Mouse (Mus musculus) CH12.LX (cell line): ENCODE results near the gene Vangl2. TPM values are rescaled to one million over a fixed set of nuclear protein-coding genes. Genes with fewer than 3 reads are reported as not detected.

Source experiments
- DNase-seq: peaks from one replicate; pipeline ENCODE4 v3.0.0-alpha.2; 2013; ENCODE audit errors: extremely low read depth
- H3K27ac ChIP-seq: 2 replicates; pipeline ENCODE4 v1.5.1; 2012; ENCODE audit warnings: low read depth, mild to moderate bottlenecking, control low read depth, moderate library complexity; ENCODE audit not compliant: insufficient read depth
- H3K27me3 ChIP-seq: replicated peaks from 2 replicates; pipeline ENCODE3; 2012; ENCODE audit warnings: inconsistent platforms
- H3K36me3 ChIP-seq, 2 experiments: replicated peaks in 1 of 2; 2 replicates each; pipeline versions ENCODE3 to v1.6.1; 2012; ENCODE audit warnings: inconsistent platforms in 1 of 2, low read length in 1 of 2, mild to moderate bottlenecking in 1 of 2, mixed read lengths in 1 of 2, moderate library complexity in 1 of 2; ENCODE audit not compliant: control insufficient read depth in 1 of 2, insufficient read depth in 1 of 2
- H3K4me1 ChIP-seq, 2 experiments: 2 replicates each; pipeline ENCODE4 v1.6.1; 2012; ENCODE audit warnings: inconsistent platforms in 1 of 2, moderate library complexity in 1 of 2; ENCODE audit not compliant: insufficient read depth in 2 of 2, control insufficient read depth in 1 of 2
- H3K4me2 ChIP-seq: 2 replicates; pipeline ENCODE4 v1.6.1; 2012; ENCODE audit warnings: low read depth, mild to moderate bottlenecking, control low read depth; ENCODE audit not compliant: poor library complexity, insufficient read depth, severe bottlenecking
- H3K4me3 ChIP-seq, 3 experiments: fragments of 150-350 bp in 1 of 3; sonication (generic) in 1 of 3; replicated peaks in 1 of 3; 2 replicates each; pipeline versions ENCODE3 to v1.5.1; 2011 to 2012; ENCODE audit warnings: low read depth in 2 of 3, low read length in 2 of 3, mild to moderate bottlenecking in 2 of 3, moderate library complexity in 2 of 3, control low read depth in 1 of 3, improper control_type of control experiment in 1 of 3, inconsistent platforms in 1 of 3, mixed read lengths in 1 of 3; ENCODE audit not compliant: poor library complexity in 1 of 3
- H3K79me2 ChIP-seq: replicated peaks from 2 replicates; pipeline ENCODE4 v1.6.1; 2012; ENCODE audit warnings: mild to moderate bottlenecking, moderate library complexity; ENCODE audit not compliant: control insufficient read depth, poor library complexity, insufficient read depth, severe bottlenecking; ENCODE audit errors: extremely low read depth
- H3K9ac ChIP-seq: 2 replicates; pipeline ENCODE4 v1.6.1; 2012; ENCODE audit warnings: low read depth, mild to moderate bottlenecking, control low read depth, moderate library complexity; ENCODE audit not compliant: insufficient read depth
- H3K9me3 ChIP-seq: replicated peaks from 2 replicates; pipeline ENCODE3; 2012; ENCODE audit warnings: low read length, inconsistent platforms, mixed read lengths
- BHLHE40 ChIP-seq: IDR thresholded peaks from 2 replicates; pipeline ENCODE4 v1.6.1; 2011; ENCODE audit warnings: mild to moderate bottlenecking, low read depth, low read length, improper control_type of control experiment
- CHD1 ChIP-seq: IDR thresholded peaks from 2 replicates; pipeline ENCODE4 v1.6.1; 2012; ENCODE audit warnings: low read depth, low read length, improper control_type of control experiment, inconsistent platforms
- CHD2 ChIP-seq: IDR thresholded peaks from 2 replicates; pipeline ENCODE4 v1.6.1; 2011; ENCODE audit warnings: low read length, improper control_type of control experiment
- CTCF ChIP-seq, 2 experiments: IDR thresholded peaks in 1 of 2; conservative IDR thresholded peaks in 1 of 2; 2 replicates each; pipeline ENCODE4 v1.5.1; 2011 to 2012; ENCODE audit warnings: low read depth in 2 of 2, low read length in 2 of 2, improper control_type of control experiment in 1 of 2, inconsistent platforms in 1 of 2, mild to moderate bottlenecking in 1 of 2, moderate library complexity in 1 of 2
- E2F4 ChIP-seq: IDR thresholded peaks from 2 replicates; pipeline ENCODE4 v1.6.1; 2011; ENCODE audit warnings: low read depth, low read length, improper control_type of control experiment; ENCODE audit not compliant: insufficient replicate concordance
- EP300 ChIP-seq: IDR thresholded peaks from 2 replicates; pipeline ENCODE4 v1.6.1; 2011; ENCODE audit warnings: low read length, improper control_type of control experiment
- GABPA ChIP-seq: IDR thresholded peaks from 2 replicates; pipeline ENCODE4 v1.6.1; 2012; ENCODE audit warnings: low read depth, low read length, improper control_type of control experiment, inconsistent platforms; ENCODE audit not compliant: insufficient replicate concordance
- HCFC1 ChIP-seq: IDR thresholded peaks from 2 replicates; pipeline ENCODE4 v1.6.1; 2012; ENCODE audit warnings: low read depth, mild to moderate bottlenecking, inconsistent platforms, low read length, improper control_type of control experiment
- IRF4 ChIP-seq: IDR thresholded peaks from 2 replicates; pipeline ENCODE4 v1.6.1; 2014; ENCODE audit warnings: low read depth, mild to moderate bottlenecking, inconsistent platforms, low read length, improper control_type of control experiment
- JUN ChIP-seq: IDR thresholded peaks from 2 replicates; pipeline ENCODE4 v1.6.1; 2011; ENCODE audit warnings: low read depth, mild to moderate bottlenecking, low read length, improper control_type of control experiment, moderate library complexity; ENCODE audit not compliant: insufficient read depth
- JUND ChIP-seq: conservative IDR thresholded peaks from 2 replicates; pipeline ENCODE4 v1.6.1; 2011; ENCODE audit warnings: low read depth, low read length, improper control_type of control experiment
- MAFK ChIP-seq: IDR thresholded peaks from 2 replicates; pipeline ENCODE4 v1.6.1; 2011; ENCODE audit warnings: low read length, improper control_type of control experiment; ENCODE audit not compliant: insufficient replicate concordance
- MAX ChIP-seq: IDR thresholded peaks from 2 replicates; pipeline ENCODE4 v1.6.1; 2011; ENCODE audit warnings: low read length, improper control_type of control experiment
- MEF2A ChIP-seq: IDR thresholded peaks from 2 replicates; pipeline ENCODE4 v1.6.1; 2014; ENCODE audit warnings: low read depth, mild to moderate bottlenecking, inconsistent platforms, low read length, improper control_type of control experiment, borderline replicate concordance
- MXI1 ChIP-seq: IDR thresholded peaks from 2 replicates; pipeline ENCODE4 v1.6.1; 2011; ENCODE audit warnings: mild to moderate bottlenecking, low read depth, low read length, improper control_type of control experiment
- MYC ChIP-seq: IDR thresholded peaks from 2 replicates; pipeline ENCODE4 v1.6.1; 2011; ENCODE audit warnings: low read depth, mild to moderate bottlenecking, improper control_type of control experiment, low read length
- NELFE ChIP-seq: IDR thresholded peaks from 2 replicates; pipeline ENCODE4 v1.6.1; 2011; ENCODE audit warnings: low read depth, low read length, improper control_type of control experiment
- POLR2A ChIP-seq: IDR thresholded peaks from 2 replicates; pipeline ENCODE4 v1.6.1; 2011; ENCODE audit warnings: low read depth, mild to moderate bottlenecking, improper control_type of control experiment, low read length
- POLR2AphosphoS2 ChIP-seq: IDR thresholded peaks from 2 replicates; pipeline ENCODE4 v1.6.1; 2011; ENCODE audit warnings: low read depth, low read length, improper control_type of control experiment
- RAD21 ChIP-seq: IDR thresholded peaks from 2 replicates; pipeline ENCODE4 v1.6.1; 2011; ENCODE audit warnings: low read depth, mild to moderate bottlenecking, low read length, improper control_type of control experiment, moderate library complexity
- RCOR1 ChIP-seq: conservative IDR thresholded peaks from 2 replicates; pipeline ENCODE4 v1.6.1; 2012; ENCODE audit warnings: low read depth, mild to moderate bottlenecking, inconsistent platforms, low read length, improper control_type of control experiment
- SIN3A ChIP-seq: IDR thresholded peaks from 2 replicates; pipeline ENCODE4 v1.6.1; 2012; ENCODE audit warnings: low read length, improper control_type of control experiment, inconsistent platforms
- TBP ChIP-seq: conservative IDR thresholded peaks from 2 replicates; pipeline ENCODE4 v1.6.1; 2011; ENCODE audit warnings: low read depth, low read length, improper control_type of control experiment
- TCF12 ChIP-seq: IDR thresholded peaks from 2 replicates; pipeline ENCODE4 v1.6.1; 2014; ENCODE audit warnings: low read depth, mild to moderate bottlenecking, inconsistent platforms, low read length, improper control_type of control experiment
- USF1 ChIP-seq: IDR thresholded peaks from 2 replicates; pipeline ENCODE4 v1.6.1; 2014; ENCODE audit warnings: low read depth, mild to moderate bottlenecking, inconsistent platforms, low read length, improper control_type of control experiment
- USF2 ChIP-seq: conservative IDR thresholded peaks from 2 replicates; pipeline ENCODE4 v1.6.1; 2011; ENCODE audit warnings: low read depth, low read length, improper control_type of control experiment
- ZC3H11A ChIP-seq: IDR thresholded peaks from 2 replicates; pipeline ENCODE4 v1.6.1; 2012; ENCODE audit warnings: low read depth, mild to moderate bottlenecking, inconsistent platforms, low read length, improper control_type of control experiment
- ZKSCAN1 ChIP-seq: IDR thresholded peaks from 2 replicates; pipeline ENCODE4 v1.6.1; 2012; ENCODE audit warnings: low read depth, inconsistent platforms, low read length, improper control_type of control experiment, borderline replicate concordance
- ZMIZ1 ChIP-seq: IDR thresholded peaks from 2 replicates; pipeline ENCODE4 v1.6.1; 2012; ENCODE audit warnings: low read depth, mild to moderate bottlenecking, inconsistent platforms, low read length, improper control_type of control experiment
- ZNF384 ChIP-seq: IDR thresholded peaks from 2 replicates; pipeline ENCODE4 v1.6.1; 2012; ENCODE audit warnings: low read depth, low read length, improper control_type of control experiment, inconsistent platforms
- dilution Hi-C: fragments of 300-500 bp; cut with MboI; formaldehyde crosslinking; loops from 2 replicates; pipeline ENCODE4 v1.14.3; 2020; ENCODE audit warnings: low sequenced_read_pairs; ENCODE audit not compliant: extremely low pct_unique_long_range_greater_than_20kb, extremely low pct_ligation_motif_present
- in situ Hi-C: fragments of 300-500 bp; cut with MboI; formaldehyde crosslinking; loops from 3 replicates; pipeline ENCODE4 v1.14.3; 2019; ENCODE audit warnings: low sequenced_read_pairs, low pct_ligation_motif_present, low pct_unique_long_range_greater_than_20kb, mixed read lengths
- polyA plus RNA-seq: library from polyadenylated mRNA; unstranded; fragments of >175 nt; gene quantifications from 2 replicates; pipeline ENCODE4 v1.2.1, GENCODE M21; 2012; ENCODE audit warnings: low read depth; ENCODE audit not compliant: insufficient read length
- total RNA-seq, 2 experiments: library from RNA; depleted of rRNA; stranded (reverse); fragments of 300-350 nt in 1 of 2; fragments of >200 nt in 1 of 2; gene quantifications; 2 replicates each; pipeline ENCODE4 v1.2.3; 2012 to 2014

Vangl2 gene
- total and polyA plus RNA-seq, 3 experiments, result 3.6 to 7.9 (median 7.3) TPM

- DNase-seq, result no peak
- no peak overlapping the region for H3K27ac ChIP-seq
- in situ Hi-C loops, result loop anchor here (25.0 kb wide), 1 partner anchor 285 kb away; no protein-coding TSS in a partner anchor
- dilution Hi-C loops, result no loop called here
- no peaks in the 10 kb centered on the region for H3K27me3 ChIP-seq
- no peaks in the 10 kb centered on the region for H3K9me3 ChIP-seq
- H3K4me2 ChIP-seq, result peak overlapping the region; percentile 21
- TF ChIP-seq CTCF (conservative IDR thresholded peaks at IDR 0.05 in 1 of 2, IDR thresholded peaks at IDR 0.05 in 1 of 2; ENCODE audit: low read depth in 2 of 2, low read length in 2 of 2) (no peak), SIN3A (no peak), MYC (no peak), JUN (no peak), USF1 (no peak), E2F4 (no peak), HCFC1 (no peak), POLR2AphosphoS2 (no peak), ZMIZ1 (no peak), MAFK (no peak), RCOR1 (no peak)
- peaks cover 0 to 4% of the 10 kb centered on the region in 2 experiments for H3K36me3 ChIP-seq
- H3K4me3 ChIP-seq, result peak overlapping the region in 1 of 3 experiments; percentile 83
- H3K9ac ChIP-seq, result peak overlapping the region; percentile 45
- peaks cover 7 to 34% of the 10 kb centered on the region in 2 experiments; a peak in 3 of 4 replicates for H3K4me1 ChIP-seq
- no peaks in the 10 kb centered on the region for H3K79me2 ChIP-seq
Observed at GRCm38 (mm10) chr1:172027809-172028102, 488 bp downstream of the Vangl2 start.

- Histone ChIP-seq H3K4me1 (peaks cover 7 to 37% of the 10 kb centered on the region in 2 experiments; a peak in 3 of 4 replicates), H3K36me3 (peaks cover 0 to 7% of the 10 kb centered on the region in 2 experiments), H3K4me2 (peak overlapping the region; percentile 73), H3K9me3 (no peaks in the 10 kb centered on the region), H3K79me2 (no peaks in the 10 kb centered on the region), H3K9ac (peak overlapping the region; percentile 45), H3K27me3 (no peaks in the 10 kb centered on the region), H3K4me3 (peak overlapping the region; percentile 65 to 83 (median 70)), H3K27ac (no peak overlapping the region)
- in situ Hi-C loops (loop anchor here (25.0 kb wide), 1 partner anchor 285 kb away; no protein-coding TSS in a partner anchor), dilution Hi-C loops (no loop called here)
- DNase-seq, result peak; percentile 69
- no peak for TF ChIP-seq MYC
- TF ChIP-seq MEF2A, result no peak
- no peak for TF ChIP-seq JUND
- no peak for TF ChIP-seq CHD1
- no peak for TF ChIP-seq E2F4
- 0 out of 2 replicates have a peak, but pooled peaks have one; percentile 35 for TF ChIP-seq TCF12
- peak; percentile 60; the same call in 1 of the 2 replicates for TF ChIP-seq POLR2A
- TF ChIP-seq NELFE, result 0 out of 2 replicates have a peak, but pooled peaks have one; percentile 27
- TF ChIP-seq MXI1, result no peak
- no peak for TF ChIP-seq MAX
- no peak for TF ChIP-seq MAFK
- no peak for TF ChIP-seq ZC3H11A
- TF ChIP-seq HCFC1, result peak; percentile 54
- TF ChIP-seq SIN3A, result peak; percentile 36; the same call in 1 of the 2 replicates
- no peak for TF ChIP-seq POLR2AphosphoS2
- TF ChIP-seq IRF4, result peak; percentile 44; the same call in 1 of the 2 replicates
- no peak for TF ChIP-seq GABPA
- TF ChIP-seq RAD21, result no peak
- no peak for TF ChIP-seq JUN
- TF ChIP-seq CHD2, result peak; percentile 89
- TF ChIP-seq EP300, result no peak
- no peak for TF ChIP-seq CTCF (conservative IDR thresholded peaks at IDR 0.05 in 1 of 2, IDR thresholded peaks at IDR 0.05 in 1 of 2; ENCODE audit: low read depth in 2 of 2, low read length in 2 of 2)
- TF ChIP-seq USF1, result no peak
- no peak for TF ChIP-seq BHLHE40
- TF ChIP-seq ZKSCAN1, result no peak
- TF ChIP-seq USF2, result no peak
- no peak for TF ChIP-seq ZNF384
- TF ChIP-seq TBP, result no peak
Observed at GRCm38 (mm10) chr1:172027010-172027808, 1.0 kb downstream of the Vangl2 start.
